Mouse (Mus musculus) megakaryocyte-erythroid progenitor cell, adult 5-6 weeks (primary cell): ENCODE results near the gene Ensa. TPM values are rescaled to one million over a fixed set of nuclear protein-coding genes. Genes with fewer than 3 reads are reported as not detected.
"Not testable (repeated sequence)": the region's sequence is repeated elsewhere in the genome, so short reads cannot be mapped to it uniquely, and the experiment has no call there.

Source experiments
- ATAC-seq: replicated peaks from 2 replicates; pipeline ENCODE4 v1.8.0; 2016; ENCODE audit warnings: mild to moderate bottlenecking, inconsistent platforms; ENCODE audit not compliant: severe bottlenecking, poor library complexity, low FRiP score, low TSS enrichment
- total RNA-seq, 2 experiments: library from RNA; stranded (forward) in 1 of 2; stranded (reverse) in 1 of 2; fragments of 200-1000, 215-1000 nt in 1 of 2; fragments of >200 nt in 1 of 2; fragmentation: Nextera tagmentation in 1 of 2; gene quantifications; 2 replicates each; pipeline ENCODE4 v1.2.3; 2014 to 2017

The Ensa gene
- total RNA-seq, 2 experiments from 2014 or later: 39.4 to 65.4 TPM

GRCm38 (mm10) chr3:95660788-95661478, 36.1 kb downstream of the Ensa start:
- ATAC-seq: no peak

- 0 out of 2 replicates have a peak, but pooled peaks have one; percentile 0 for ATAC-seq
These were observed 37.3 kb downstream of the Ensa start for GRCm38 (mm10) chr3:95661945-95662715.

DNA sequence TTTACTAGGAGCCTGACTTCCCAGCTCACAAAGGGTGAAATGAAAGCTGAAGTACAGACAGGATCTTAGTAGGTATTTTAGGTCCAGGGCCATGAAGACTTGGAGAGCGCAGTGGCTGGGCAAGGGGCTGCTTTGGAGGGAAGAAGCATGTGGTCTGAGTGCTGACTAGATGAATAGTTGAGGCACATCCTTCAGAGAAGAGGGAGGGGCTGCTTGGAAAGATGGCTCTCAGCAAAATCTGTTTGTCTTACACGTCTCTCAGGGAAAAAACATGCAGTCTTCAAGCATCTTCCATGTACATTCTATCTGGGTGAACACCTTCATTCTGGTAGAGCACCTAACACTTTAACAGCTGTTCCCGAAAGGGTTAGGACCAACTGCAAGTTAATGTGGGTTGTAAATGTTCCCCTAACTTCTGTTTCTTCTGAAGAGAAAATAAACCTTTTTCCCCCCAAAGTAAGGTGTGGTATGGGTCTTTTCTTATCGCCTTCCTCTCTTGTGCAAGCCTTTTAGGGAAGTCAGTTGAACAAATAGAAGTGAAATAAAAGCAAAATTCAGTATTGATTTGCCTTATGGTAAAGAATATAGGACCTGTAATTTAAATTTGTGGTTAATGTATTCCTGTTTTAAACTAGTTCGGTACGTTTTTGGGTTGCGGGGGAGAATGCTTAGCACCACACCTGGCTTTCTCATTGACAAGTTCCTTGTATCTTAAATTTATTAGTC, 38.1 kb downstream of the Ensa start:
- ATAC-seq: no peak

DNA sequence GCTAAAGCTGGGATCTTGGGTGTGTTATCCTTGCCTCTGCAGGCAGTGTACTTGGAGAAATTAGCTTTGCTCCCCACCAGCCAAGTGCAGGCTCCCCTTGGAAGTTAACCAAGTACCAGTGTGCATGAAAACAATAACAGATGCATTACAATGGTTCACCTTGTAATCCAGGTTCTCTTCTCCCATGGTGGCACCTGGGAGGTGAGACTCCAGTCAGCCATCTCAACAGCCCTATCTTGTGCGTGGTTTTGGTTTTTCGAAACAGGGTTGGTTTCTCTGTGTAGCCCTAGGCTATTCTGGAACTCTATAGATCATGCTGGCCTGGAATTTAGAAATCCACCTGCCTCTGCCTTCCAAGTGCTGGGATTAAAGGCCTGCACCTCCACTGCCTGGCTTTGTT, 38.7 kb downstream of the Ensa start:
- ATAC-seq: no peak

DNA sequence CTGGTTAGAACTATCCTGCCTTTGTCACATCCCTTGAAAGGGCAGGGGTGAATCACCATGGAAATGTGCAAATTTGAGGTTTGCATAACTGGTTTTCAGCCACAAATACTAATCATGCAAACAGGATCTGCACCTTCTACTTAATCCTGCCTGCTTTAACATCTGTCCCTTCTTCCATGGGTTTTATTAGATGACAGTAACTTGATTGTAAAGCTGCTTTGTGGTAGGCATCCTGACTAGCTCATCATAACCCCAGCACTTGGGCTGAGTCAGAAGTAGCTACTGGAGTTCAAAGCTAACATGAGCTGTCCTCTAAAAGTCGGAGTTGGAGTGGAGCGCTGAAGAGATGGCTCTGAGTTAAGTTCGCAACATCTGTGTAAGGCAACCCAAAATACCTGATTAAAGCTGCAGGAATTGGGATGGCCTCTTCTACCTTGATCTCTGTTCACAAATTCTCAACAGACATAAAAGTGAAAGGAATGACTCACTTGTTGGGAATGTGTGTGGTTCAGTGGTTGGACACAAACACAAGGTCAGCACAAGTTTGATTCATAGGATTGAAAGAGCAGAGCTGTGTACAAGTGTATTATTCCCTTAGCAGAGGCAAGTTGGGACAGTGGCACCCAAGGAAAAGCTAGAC, 39.3 kb downstream of the Ensa start:
- no peak for ATAC-seq

GRCm38 (mm10) chr3:95664940-95665352, 40.2 kb downstream of the Ensa start:
- 0 out of 2 replicates have a peak, but pooled peaks have one; percentile 3 for ATAC-seq

- ATAC-seq: peak; percentile 79
These were observed 41.5 kb downstream of the Ensa start for GRCm38 (mm10) chr3:95666124-95666844.

- ATAC-seq: no peak
These were observed 42.7 kb downstream of the Ensa start for GRCm38 (mm10) chr3:95667521-95667920.

- ATAC-seq: no peak
These were observed 43.2 kb downstream of the Ensa start for GRCm38 (mm10) chr3:95668026-95668425.

GRCm38 (mm10) chr3:95668589-95669308, 44.0 kb downstream of the Ensa start:
- no peak for ATAC-seq

GRCm38 (mm10) chr3:95669309-95669665, 44.5 kb downstream of the Ensa start:
- ATAC-seq: no peak

DNA sequence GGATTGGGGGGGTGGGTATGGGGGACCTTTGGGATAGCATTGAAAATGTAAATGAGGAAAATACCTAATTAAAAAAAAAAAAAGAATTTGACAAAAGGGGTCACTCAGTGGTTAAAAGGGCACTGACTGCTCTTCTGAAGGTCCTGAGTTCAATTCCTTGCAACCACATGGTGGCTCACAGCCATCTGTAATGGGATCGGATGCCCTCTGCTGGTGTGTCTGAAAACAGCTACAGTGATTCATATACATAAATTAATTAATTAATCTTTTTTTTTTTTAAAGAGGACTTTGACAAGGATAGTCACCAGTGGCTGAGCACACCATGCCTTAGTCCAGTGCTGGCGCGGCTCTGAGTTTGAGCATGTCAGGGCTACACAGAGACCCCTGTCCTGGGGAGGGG, 45.6 kb downstream of the Ensa start:
- not testable (repeated sequence) for ATAC-seq

GRCm38 (mm10) chr3:95671201-95671600, 46.4 kb downstream of the Ensa start:
- no peak for ATAC-seq

DNA sequence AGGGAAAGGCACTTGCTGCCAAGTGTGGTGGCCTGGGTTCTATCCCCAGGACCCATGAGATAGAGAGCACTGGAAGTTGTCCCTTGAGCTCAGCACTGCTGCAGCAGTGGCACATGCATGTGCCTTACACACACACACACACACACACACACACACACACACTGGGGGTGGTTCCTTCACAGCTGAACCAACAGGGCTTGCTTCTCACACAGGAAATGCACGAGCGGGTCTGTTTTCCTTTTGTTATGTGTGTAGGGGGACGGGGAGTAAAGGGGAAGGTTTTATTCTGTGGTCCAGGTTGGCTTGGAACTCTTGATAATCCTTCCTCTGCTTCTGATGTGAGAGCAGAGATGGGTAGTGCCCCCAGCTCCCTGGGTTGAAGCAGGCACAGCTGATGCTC, 47.7 kb downstream of the Ensa start:
- ATAC-seq: no peak

GRCm38 (mm10) chr3:95672861-95673706, 48.3 kb downstream of the Ensa start:
- ATAC-seq: no peak

DNA sequence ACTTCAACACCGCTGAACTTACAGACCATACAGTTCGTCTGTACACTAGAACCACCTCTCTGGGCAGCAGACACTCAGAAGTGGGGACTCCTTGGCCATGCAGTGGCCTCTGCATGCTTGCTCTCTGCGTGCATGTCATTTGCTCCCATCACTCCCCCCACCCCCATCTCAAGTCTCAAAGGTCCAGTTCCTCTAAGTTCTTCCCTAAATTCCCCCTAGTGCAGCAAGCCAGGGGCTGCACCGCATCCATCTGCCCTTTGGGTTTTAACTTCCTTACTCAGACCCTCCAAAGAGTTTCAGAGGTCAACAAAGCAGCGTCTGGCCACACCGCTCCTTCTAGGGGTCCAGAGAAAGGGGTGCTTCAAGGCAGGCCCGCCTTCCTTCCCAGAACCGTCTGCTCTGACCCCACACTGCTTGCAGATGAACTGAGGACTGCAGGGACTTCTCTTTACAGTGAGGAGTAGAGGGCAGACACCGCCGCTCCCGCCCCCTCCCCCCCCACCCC, 49.0 kb downstream of the Ensa start:
- no peak for ATAC-seq

DNA sequence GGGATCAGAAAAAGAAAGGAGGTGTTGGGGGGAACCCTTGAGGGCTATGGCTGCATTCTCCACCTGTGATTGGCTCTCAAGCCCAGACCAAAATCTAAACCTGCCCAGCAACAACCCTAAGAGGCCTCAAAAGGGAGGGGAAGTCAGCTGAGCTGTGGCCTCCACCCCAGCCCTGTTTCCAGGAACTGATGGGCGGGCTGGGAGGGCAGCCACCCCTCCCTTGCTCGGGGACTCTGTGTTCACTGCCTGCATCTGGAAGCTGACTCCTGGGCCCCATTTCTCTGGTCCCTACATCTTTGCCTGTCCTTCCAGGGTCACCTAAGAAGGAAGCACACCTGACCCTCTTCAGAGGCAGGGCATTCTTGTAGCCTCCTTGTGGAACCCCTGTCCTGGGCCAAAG, 49.4 kb downstream of the Ensa start:
- ATAC-seq: peak; percentile 74

DNA sequence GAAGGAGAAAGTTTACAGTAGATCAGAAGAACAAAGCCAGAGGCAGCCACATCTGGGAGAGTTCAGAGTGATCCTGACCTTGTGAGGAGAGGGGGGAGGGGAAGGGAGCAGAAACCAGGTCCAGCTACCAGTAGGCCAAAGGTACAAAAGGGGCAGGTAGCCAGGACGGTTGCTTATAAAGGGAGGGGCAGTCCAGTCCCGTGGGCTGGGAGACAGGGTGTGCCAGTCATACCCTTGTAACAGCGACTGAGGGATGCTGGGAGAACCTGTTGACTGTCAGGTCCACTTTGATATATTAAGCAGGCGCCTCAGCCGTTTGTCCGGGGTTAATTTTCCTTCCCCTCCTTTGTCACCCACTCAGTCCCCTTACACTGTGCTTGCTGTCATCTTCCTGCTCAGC, 50.0 kb downstream of the Ensa start:
- ATAC-seq: peak; percentile 14
